Mouse (Mus musculus): Measurements from ENCODE around the gene Mapkapk3. TPM values are rescaled to one million over a fixed set of nuclear protein-coding genes. Genes with fewer than 3 reads are reported as not detected.
A peak's percentile ranks its signal among the peaks of the same experiment; 100 is the strongest.

The Mapkapk3 gene
- polyA plus RNA-seq (2017; shearing (Covaris generic)): 10 to 100 TPM; 57.5 to 62.0 TPM

- peak; percentile 75 for ATAC-seq
Measured at GRCm38 (mm10) chr9:107289211-107290076, at the start of gene Mapkapk3. TSS of gene Mapkapk3 (minus strand) at chr9:107289877.

GRCm38 (mm10) chr9:107338172-107338883 is 48.7 kb upstream of the Mapkapk3 start, which contains the start of gene Hemk1:
TSS of gene Hemk1 (minus strand) at chr9:107338350.
- ATAC-seq: no peak

GRCm38 (mm10) chr9:107336386-107336785 is 46.7 kb upstream of the Mapkapk3 start:
- no peak for ATAC-seq

GRCm38 (mm10) chr9:107335909-107336308 is 46.2 kb upstream of the Mapkapk3 start:
- peak; percentile 15 for ATAC-seq

GRCm38 (mm10) chr9:107335046-107335445 is 45.4 kb upstream of the Mapkapk3 start:
- no peak for ATAC-seq

- ATAC-seq: peak; percentile 75
Measured at GRCm38 (mm10) chr9:107334356-107334755, 44.7 kb upstream of the Mapkapk3 start.

- ATAC-seq: peak; percentile 44
Measured at GRCm38 (mm10) chr9:107333686-107334085, 44.0 kb upstream of the Mapkapk3 start.

GRCm38 (mm10) chr9:107330791-107331190 is 41.1 kb upstream of the Mapkapk3 start:
- ATAC-seq: no peak

- ATAC-seq: no peak
Measured at GRCm38 (mm10) chr9:107327879-107328620, 38.4 kb upstream of the Mapkapk3 start.

- ATAC-seq: no peak
Measured at GRCm38 (mm10) chr9:107325904-107326303, 36.2 kb upstream of the Mapkapk3 start.

- ATAC-seq: no peak
Measured at GRCm38 (mm10) chr9:107324799-107325561, 35.3 kb upstream of the Mapkapk3 start.

- ATAC-seq: peak; percentile 43
Measured at GRCm38 (mm10) chr9:107323558-107323957, 33.9 kb upstream of the Mapkapk3 start.

- ATAC-seq: no peak
Measured at GRCm38 (mm10) chr9:107322461-107323050, 32.9 kb upstream of the Mapkapk3 start.

GRCm38 (mm10) chr9:107315791-107316190 is 26.1 kb upstream of the Mapkapk3 start:
- ATAC-seq: no peak

GRCm38 (mm10) chr9:107313926-107314325 is 24.2 kb upstream of the Mapkapk3 start:
- no peak for ATAC-seq

GRCm38 (mm10) chr9:107312811-107313584 is 23.3 kb upstream of the Mapkapk3 start:
- ATAC-seq: peak; percentile 87

- no peak for ATAC-seq
Measured at GRCm38 (mm10) chr9:107309600-107309999, 19.9 kb upstream of the Mapkapk3 start.

- ATAC-seq: no peak
Measured at GRCm38 (mm10) chr9:107309171-107309570, 19.5 kb upstream of the Mapkapk3 start.

- ATAC-seq: no peak
Measured at GRCm38 (mm10) chr9:107308346-107309000, 18.8 kb upstream of the Mapkapk3 start.

GRCm38 (mm10) chr9:107307886-107308285 is 18.2 kb upstream of the Mapkapk3 start:
- ATAC-seq: no peak

All from activated CD4-positive, CD25-positive, alpha-beta regulatory T cell, adult 4 months (primary cell).